Mouse (Mus musculus) adrenal gland, adult (tissue): ENCODE measurements around the gene Gm10447.

Experiments used
- DNase-seq, 2 experiments: peaks; one replicate each; pipeline ENCODE4 v3.0.0; 2022 to 2023; ENCODE audit warnings: low spot score in 1 of 2; ENCODE audit not compliant: inconsistent age in 2 of 2

Gene Gm10447

DNA sequence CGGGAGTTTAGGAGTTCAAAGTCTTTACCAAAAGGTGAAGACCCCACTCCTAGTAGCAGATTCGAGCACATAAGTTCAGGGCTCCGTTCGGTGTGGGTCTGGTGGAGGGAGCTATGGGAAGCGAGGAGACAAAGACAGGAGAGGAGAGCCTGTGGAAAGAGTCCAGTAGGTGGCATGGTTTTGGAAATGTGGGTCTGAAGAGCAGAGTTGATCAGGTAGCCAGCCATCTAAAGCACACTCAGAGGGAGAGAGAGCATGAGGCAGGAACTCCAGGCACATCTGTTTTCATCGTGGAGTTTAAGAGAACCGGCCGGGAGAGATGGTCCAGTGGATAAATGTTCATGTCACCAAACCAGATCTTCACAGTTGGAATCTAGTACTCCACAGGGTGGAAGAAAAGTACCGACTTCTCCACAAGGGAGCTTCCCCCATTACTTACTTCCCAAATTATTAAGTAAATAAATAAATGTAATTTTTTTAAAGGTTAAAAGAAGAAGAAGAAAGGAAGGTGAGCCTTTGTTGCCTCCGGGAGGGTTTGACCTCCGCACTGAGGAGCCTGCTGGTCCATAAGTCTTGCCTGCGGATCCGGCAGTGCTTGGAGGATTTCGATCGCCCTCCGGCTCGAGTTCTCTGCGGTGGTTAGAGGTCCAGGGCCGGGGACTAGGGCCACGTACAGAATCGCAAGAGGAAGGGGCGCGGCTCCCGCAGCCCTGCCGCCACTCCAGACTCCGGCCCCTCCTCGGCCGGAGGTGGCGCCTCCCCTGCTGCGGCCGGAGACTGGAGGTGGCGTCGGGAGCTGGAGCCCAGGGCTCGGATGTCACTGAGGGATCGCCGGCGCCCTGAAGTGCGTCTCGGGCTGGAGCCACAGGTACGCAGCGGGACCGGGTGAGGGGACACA lies at the start of gene Gm10447, which contains the start of gene Shroom1:
Gene Gm10447 (minus strand): TSS at position 637 of the 898 bp plus-strand sequence.
Gene Shroom1 (plus strand): TSS at position 732 of the 898 bp plus-strand sequence.
- DNase-seq, result peak; percentile 73 to 84

DNA sequence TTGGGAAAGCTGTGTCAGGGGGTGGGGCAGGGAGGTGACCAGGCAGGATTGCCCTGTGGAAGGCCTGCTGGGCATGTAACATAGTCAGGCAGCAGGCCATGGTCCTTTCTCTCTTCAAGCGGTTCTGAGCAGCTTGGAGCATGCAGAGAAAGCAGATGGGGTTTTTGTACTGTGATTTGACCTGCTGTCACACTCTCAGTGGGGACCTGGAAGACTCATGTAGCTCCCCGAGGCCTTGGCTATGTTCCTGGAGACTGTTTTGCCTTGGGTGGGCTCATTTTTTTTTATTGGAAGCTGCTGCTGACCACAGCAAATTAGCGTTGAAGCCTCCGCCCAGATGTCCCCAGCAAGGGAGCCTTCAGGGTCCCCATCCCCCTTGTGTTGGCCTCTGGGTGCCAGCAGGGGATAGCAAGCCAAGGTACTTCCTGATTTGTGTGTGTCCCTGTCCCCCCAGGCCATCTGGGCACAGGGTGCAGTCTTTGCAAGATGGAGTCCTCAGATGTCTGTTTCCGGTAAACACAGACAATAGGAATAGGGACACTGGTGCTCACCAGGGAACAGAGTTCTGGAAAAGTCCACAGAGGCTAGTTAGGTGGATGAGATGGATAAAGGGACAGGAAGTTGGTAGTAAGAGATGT lies 48.2 kb upstream of the Gm10447 start:
- peak in 1 of 2 experiments; percentile 19 for DNase-seq

DNA sequence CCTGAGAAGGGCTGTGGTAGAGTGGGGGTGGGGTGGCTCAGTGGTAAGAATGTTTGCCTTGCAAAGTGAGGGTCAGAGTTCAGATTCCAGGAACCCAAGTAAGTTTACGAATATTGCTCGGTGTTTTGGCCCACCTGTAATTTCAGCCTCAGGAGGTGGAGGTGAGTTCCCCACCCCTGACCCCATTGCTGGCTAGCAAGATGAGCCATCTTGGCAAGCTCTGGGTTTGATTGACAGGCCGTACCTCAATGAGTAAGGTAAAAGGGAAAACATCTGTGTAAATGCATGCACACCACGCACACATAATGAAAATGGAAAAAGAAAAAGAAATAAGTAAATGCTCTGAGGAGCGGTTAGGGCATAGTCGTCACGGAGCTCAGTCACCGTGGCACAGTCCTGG lies 47.5 kb upstream of the Gm10447 start:
- no peak for DNase-seq

DNA sequence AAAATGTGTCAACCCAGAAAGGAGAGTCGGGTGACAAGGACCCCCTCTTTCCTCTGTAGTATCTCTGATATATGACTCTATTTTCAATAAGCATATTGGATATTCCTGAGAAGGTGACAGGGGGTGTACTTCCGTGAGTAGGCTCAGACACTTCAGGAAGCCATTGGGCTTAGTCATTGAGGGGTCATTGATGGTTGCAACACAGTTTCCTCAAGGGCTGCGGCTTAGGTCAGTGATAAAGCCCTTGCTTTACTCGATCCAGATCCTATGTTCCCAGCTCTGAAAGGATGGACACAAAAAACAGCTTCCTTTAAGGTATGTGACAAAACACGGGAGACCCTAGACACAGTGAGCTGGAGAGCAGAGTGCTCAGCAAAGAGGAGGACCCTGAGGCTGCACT lies 46.8 kb upstream of the Gm10447 start:
- DNase-seq, result peak in 1 of 2 experiments; percentile 36

DNA sequence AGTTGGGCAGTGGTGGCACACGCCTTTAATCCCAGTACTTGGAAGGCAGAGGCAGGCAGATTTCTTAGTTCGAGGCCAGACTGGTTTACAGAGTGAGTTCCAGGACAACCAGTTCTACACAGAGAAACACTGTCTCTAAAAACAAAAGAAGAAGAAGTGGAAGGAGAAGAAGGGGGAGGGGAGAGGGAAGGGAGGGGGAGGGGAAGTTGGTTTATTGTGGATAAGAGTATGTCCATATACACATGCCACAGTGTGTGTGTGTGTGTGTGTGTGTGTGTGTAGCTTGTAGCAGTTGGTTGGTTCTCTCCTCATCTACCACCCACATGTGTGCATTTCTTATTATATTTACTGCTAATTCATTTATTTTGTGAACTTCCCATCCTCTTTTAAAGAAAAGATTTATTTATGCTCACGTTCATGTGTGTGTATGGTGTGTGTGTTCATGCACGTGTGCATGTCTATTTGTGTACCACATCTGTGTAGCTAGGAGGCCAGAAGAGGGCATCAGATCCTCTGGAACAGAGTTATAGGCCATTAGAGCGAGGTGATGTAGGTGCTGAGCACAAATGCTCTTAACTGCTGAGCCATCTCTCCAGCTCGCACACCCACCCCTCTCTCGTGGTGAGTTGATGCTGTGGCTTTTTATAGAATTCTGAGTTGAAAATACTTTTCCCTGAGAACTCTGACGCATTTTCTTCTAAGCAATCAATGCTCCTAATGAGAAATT lies 45.3 kb upstream of the Gm10447 start:
- DNase-seq, result no peak

DNA sequence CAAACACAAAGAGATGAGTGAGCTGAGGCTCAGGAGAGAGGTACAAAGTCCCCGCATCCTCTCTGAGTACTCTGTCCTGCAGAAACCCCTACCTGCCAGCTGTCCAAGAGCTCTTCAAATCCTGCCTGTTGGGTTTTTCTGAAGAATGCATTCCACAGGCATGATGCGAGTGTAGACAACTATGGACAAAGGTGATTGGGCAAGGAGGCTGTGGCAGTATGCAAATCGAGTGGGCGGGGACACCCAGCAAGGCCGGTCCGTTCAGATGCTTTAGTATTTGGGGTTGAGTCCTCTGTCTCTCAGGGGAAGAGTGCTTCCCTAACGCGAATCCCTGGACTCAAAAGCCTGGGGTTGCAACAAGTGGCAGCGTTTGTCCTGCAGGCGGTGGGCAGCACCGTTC lies 43.7 kb upstream of the Gm10447 start:
- peak in 1 of 2 experiments; percentile 58 for DNase-seq

DNA sequence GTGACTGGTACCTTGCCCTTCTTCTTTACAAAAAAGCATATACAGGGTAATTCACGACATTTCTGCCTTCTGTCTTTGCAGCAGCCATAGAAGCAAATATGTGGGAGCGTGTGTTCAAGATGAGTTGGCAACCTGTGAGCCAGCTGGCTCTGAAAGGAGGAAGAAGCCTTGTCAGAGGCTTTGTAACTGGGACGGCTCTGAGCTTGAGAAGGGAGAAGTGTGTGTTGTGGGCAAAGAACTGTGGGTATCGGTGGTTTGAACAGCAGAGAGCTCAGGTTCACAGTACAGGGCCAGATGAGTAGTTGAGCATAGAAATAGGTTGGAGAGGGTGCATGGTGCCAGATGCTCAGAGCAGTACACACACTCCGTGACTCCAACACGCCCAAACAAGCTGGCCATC lies 40.0 kb upstream of the Gm10447 start:
- no peak for DNase-seq

DNA sequence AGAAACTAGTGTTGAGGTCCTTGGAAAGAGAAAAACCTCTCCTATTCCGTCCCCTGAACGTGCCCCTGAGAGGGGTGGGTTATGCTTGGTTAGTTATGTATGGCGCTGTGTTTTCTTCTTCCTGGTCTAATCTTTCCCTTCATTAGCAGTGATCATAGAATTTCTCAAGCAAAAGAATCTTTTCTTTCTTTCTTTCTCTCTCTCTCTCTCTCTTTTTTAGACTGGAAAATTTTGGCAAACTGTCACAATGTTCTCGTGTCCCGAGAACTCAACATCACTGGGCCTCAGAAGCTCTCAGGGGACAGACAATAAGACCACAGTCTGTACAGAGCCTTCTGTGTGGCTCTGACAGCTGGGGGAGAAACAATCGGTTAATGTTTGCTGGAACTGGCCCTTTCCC lies 38.5 kb upstream of the Gm10447 start:
- no peak for DNase-seq

DNA sequence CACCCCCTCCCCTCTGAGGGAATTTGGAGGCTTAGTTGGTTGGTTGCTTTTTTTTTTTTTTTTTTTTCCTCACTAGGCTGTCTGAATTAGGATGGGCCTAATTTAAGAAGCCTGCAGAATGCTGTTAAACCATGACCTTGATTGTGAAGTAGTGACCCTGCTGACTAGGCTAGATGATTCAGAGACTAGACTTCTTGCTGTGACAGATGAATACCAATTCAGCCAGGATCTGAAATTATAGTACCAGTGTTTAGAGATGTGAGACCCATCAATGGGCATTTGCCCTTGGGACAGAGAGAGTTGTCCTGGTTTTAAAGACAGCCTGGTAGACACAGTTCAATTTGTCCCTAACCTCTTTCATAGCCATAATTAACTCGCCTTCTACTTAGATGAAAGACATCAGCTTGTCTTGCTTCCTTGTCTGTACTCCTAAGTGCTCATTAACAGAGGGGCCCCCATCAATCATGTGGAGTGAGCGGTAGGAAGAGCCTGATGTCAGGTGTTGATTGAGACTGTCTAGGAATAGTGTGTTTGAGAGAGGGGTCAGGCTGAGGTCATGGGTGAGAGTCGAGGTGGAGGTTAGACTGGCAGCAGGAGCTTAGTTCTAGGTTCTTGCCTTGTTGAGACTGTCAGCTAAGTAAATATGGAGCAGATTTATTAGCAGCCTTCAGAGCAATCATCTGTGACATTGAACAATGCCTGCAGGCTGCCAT lies 36.5 kb upstream of the Gm10447 start:
- DNase-seq, result peak in 1 of 2 experiments; percentile 70

DNA sequence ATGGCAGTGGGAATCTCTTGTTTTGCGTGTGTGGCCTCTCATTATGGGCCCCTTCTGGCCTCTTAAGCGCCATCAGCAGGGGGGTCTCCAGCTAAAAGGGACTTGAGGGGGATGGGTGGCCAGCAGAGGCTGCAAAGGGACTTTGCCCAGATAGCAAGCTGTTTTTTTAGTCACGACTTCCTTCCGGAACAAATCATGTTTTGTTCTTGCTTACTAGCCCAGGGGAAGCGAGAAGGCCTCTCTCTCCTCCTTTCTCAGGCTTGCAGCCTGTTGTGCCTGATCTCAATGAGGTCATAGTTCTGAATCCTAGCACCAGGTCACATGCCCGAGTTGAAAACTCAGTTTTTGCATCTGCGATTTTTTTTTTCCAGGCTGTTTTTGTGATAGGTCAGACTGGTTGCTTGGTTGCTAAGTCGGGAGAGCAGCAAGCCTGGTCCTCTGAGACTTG lies 35.1 kb upstream of the Gm10447 start:
- DNase-seq, result no peak

DNA sequence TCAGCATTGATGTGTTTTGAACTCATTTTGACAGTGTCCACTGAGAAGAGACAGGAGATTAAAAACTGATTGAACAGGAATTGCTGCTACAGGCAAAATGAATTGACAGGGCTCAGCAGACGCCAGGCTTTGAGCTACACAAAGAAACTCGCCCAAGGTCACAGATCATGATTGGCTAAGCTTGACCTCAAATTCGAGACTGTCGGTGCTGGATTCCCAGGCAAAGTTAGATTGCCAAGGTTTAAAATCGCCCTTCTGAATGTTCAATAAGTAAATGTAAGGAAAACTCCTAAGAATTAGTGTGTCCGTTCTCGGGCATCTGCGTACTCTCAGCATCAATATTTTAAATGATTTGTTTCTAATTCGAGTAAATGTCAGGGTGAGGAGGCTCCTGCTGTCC lies 32.5 kb upstream of the Gm10447 start:
- DNase-seq, result peak in 1 of 2 experiments; percentile 66

DNA sequence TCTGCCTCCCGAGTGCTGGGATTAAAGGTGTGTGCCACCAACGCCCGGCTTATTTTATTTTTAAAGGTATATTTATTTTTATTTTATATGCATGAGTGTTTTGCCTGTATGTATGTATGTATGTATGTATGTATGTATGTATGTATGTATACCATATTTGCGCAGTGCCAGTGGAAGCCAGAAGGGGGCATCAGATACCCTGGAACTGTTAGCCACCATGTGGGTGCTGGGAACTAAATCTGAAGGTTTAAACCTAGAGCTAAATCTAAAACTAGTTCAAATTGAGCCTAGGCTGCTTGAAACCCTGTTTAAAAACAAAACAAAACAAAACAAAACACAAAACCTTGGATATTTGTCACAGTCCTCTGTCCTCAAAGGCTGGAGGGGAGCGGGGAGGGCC lies 32.1 kb upstream of the Gm10447 start:
- no peak for DNase-seq

DNA sequence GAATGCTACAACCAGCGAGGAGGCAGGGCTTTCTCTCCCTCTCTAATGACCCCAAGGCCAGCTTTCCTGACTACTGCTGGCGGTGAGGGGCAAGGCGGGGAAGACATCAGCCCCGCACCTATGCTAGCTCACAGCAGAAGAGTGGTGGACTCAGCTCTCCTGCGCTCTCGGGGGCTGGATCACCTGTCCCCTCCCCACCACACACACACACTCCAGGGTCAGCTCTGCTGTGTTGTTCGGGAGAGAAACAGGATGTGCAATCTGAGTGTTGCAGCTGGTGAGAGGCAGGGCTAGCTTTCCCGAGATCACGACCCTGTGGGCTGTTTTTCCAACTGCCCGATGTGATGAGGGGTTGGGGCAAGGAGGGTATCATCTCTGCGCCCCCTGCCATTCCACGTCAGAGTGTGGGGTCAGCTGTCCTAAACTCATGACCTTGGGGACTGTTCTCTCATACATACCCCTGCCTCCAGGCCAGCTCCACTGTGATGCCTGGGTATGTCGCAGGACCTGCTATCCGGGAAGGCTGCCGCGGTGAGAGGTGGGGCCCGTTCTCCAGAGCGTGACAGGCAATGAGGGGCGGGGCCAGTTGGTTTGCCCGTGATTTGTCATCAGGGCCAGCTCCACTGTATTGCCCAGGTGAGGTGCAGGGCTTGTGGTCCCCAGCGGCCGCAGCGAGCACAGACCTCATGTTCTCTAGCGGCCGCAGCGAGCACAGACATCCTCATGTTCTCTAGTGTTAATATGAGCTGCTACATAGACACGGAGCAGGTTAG lies 30.1 kb upstream of the Gm10447 start:
- peak; percentile 47 to 60 for DNase-seq

DNA sequence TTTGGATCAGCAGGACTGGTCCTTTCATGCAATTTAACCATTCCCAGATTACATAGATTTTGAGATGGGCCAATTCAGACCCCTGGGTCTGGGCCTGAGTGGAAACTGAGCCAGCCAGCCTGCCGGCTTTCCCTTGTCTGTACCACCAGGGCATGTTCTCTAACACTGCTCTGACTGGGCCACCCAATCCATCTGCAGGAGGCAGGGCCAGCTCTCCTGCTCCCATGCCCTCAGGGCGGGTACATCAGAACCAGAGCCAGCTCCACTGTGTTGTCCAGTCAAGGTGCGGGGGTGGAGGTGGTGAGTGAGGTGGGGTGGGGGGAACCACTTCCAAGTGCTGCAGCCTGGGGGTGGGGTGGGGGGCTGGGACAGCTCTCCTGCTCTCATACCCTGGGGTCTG lies 29.4 kb upstream of the Gm10447 start:
- peak in 1 of 2 experiments; percentile 47 for DNase-seq

DNA sequence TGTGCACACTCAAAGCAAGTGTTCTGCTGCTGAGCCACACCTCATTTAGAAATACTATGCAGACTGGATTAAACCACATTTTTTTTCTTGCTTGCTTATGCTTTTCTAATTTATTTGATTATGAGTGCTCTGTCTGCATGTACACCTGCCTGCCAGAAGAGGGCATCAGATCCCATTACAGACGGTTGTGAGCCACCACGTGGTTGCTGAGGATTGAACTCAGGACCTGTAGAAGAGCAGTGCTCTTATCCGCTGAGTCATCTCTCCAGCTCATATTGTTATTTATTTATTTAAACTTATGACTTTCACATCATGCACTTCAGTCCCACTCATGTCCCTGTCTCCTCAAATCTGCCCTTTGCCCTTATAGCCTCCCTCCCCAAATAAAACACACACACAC lies 28.8 kb upstream of the Gm10447 start:
- DNase-seq, result peak in 1 of 2 experiments; percentile 46

DNA sequence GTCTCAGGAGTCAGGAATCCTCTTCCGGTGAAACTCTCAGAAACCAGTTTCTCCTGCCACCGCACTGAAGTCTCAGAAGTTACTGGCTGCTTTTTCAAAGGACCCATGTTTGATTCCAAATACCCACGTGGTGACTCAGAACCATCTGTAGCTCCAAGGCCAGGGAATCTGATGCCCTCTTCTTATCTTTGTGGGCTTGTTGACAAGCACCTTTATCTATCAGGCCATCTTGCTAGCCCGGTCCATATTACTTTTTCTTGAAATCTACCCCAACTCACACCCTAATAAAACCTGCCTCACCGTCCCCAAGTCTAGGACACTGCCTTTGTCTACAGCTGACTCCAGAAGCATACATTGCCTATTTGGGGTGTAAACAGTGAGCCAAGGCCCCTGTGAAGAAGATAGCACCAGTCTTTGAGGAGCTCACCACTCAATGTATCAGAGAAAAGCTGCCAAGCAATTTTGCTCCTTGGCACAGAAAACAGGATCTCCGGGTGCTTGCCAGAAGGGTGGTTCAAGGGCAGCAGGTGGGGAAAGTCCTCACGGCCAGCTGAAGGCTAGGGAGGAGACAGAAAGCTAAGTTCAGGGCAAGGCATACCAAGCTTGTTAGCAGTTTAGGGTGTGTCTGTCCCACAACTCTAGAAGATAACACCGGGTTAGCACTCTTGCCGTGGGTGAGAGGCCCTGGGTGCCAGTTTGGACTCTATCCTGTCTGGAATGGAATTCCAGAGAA lies 26.4 kb upstream of the Gm10447 start:
- peak; percentile 44 to 76 for DNase-seq

DNA sequence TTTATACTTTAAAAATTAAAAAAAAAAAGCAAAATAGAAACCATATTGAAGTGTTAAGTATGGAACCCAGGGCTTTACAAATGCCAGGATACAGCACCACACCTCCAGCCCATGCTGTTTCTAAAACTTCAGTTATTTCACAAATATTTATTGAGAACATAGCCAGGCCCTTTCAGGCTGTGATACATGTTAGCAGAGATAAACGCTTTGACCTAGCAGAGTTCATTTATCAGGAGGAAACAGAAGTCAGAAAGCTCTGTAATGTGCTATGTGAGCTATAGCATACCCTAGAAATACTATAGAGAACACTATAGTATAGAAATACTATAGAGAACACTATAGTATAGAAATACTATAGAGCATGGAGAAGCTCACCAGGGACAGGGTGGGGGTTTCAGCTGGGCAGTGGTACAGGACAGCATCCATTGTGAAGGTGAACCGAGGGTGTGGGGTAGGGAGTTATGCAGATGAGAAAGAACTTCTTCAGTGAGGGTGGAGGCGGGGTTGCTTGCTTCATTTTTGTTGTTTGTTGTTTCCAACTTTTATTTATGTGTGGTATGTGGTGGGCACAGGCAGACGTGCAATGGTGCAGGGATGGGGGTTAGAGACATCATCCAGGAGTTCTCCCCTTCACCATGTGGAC lies 24.3 kb upstream of the Gm10447 start:
- peak in 1 of 2 experiments; percentile 16 for DNase-seq

DNA sequence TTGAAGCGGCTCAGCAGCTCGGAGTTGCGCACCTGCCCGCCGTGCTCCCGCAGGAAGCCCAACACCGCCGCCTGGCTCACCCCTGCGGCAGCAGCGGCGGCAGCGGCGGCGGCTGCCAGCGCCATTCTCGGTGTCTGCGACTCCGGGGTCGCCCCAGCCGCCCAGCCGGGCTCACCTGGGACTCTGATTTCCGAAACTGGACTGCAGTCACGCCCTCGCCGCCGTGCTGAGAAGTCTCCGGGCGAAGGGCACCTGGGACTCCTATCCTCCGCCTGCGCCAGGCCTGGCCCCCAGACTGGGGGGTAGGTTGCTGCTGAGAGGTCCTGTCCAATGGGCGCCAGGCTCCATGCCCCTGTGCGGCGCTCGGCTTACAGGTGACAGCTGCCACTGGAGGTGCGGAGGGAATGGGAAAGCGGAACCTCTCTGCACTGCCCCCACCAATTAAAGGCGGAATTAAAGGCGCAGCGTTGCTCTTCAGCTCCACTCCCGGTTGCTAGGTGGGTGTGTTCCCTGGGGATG lies 22.9 kb upstream of the Gm10447 start, which contains the start of the genes Gm9945 and Sowaha:
Gene Gm9945 (plus strand): TSS at position 384 of the 519 bp plus-strand sequence.
Gene Sowaha (minus strand): TSS at position 492 of the 519 bp plus-strand sequence.
- no peak for DNase-seq
